Comparison of ENCODE assay signal across 18 mouse cellular contexts in genomic region chr2:160915821-160916610, GRCm38 (mm10). TPM values are rescaled to one million over a fixed set of nuclear protein-coding genes. Genes with fewer than 3 reads are reported as not detected.
A peak's percentile ranks its signal among the peaks of the same experiment; 100 is the strongest.
DNase-seq lines count a peak whose midpoint lies in the region; ATAC-seq and TF ChIP-seq lines count a peak whose summit lies in the region.
"Had no signal": no experiment of that assay in that cellular context is flagged by ENCODE, and none has a peak within 500 bp of the region (broad histone marks: within the 10 kb centered on the region; RNA-seq: fewer than 3 reads in every experiment).

No protein-coding gene starts in this region.

- intact Hi-C loops in left cerebral cortex, postnatal 4 days (cut with DNase I) = no loop called here

- H3K36me3 ChIP-seq in heart, embryonic 16.5 days (ENCODE audit: control insufficient read depth, insufficient read depth) = no peaks in the 10 kb centered on the region
- H3K36me3 ChIP-seq in heart, embryonic 12.5 days = no peaks in the 10 kb centered on the region
- no peaks in the 10 kb centered on the region for H3K36me3 ChIP-seq in limb, embryonic 13.5 days
- H3K36me3 ChIP-seq in kidney, adult 2 months (ENCODE audit: control insufficient read depth, insufficient read depth, low read length) = no peaks in the 10 kb centered on the region
- H3K36me3 ChIP-seq: G1E; heart, embryonic 13.5 days; hindbrain, embryonic 13.5 days; liver, embryonic 15.5 days; neural tube, embryonic 15.5 days had no signal

- 50% methylated on average over 13 of the region's 13 CpGs for WGBS in heart, embryonic 16.5 days
- 64% methylated on average over 13 of the region's 13 CpGs for whole genome bisulfite sequencing in heart, embryonic 12.5 days
- WGBS in limb, embryonic 13.5 days = 73% methylated on average over 13 of the region's 13 CpGs
- WGBS in kidney, adult 2 months = 69% methylated on average over 13 of the region's 13 CpGs

- H3K4me2 ChIP-seq in heart, embryonic 16.5 days (ENCODE audit: low read depth, low read length) = peak overlapping the region; percentile 25; the same call in 1 of the 2 replicates
- H3K4me2 ChIP-seq in heart, embryonic 12.5 days = no peak overlapping the region
- H3K4me2 ChIP-seq in limb, embryonic 13.5 days (replicated peaks) = no peak overlapping the region
- H3K4me2 ChIP-seq: heart, embryonic 13.5 days; hindbrain, embryonic 13.5 days; liver, embryonic 15.5 days; neural tube, embryonic 15.5 days had no signal

- H3K9me3 ChIP-seq in heart, embryonic 16.5 days (replicated peaks; ENCODE audit: control insufficient read depth, low read length) = no peaks in the 10 kb centered on the region
- H3K9me3 ChIP-seq in heart, embryonic 12.5 days (replicated peaks) = no peaks in the 10 kb centered on the region
- no peaks in the 10 kb centered on the region for H3K9me3 ChIP-seq in limb, embryonic 13.5 days
- H3K9me3 ChIP-seq: heart, embryonic 13.5 days; hindbrain, embryonic 13.5 days; liver, embryonic 15.5 days; neural tube, embryonic 15.5 days had no signal

- no peak for ATAC-seq in heart, embryonic 16.5 days (replicated peaks; ENCODE audit: extremely low read depth, insufficient read depth, low FRiP score)
- no peak for ATAC-seq in heart, embryonic 12.5 days (ENCODE audit: insufficient number of reproducible peaks, low FRiP score)
- no peak for ATAC-seq in limb, embryonic 13.5 days (ENCODE audit: low FRiP score, low read depth)

- H3K27me3 ChIP-seq in heart, embryonic 16.5 days (ENCODE audit: control insufficient read depth, insufficient read depth, low read length) = peaks cover 31% of the 10 kb centered on the region
- H3K27me3 ChIP-seq in heart, embryonic 12.5 days (replicated peaks) = peaks cover 53% of the 10 kb centered on the region
- peaks cover 25% of the 10 kb centered on the region for H3K27me3 ChIP-seq in limb, embryonic 13.5 days
- peaks cover 3% of the 10 kb centered on the region for H3K27me3 ChIP-seq in kidney, adult 2 months (replicated peaks; ENCODE audit: control insufficient read depth, insufficient read depth, low read length)

- no peak overlapping the region for H3K27ac ChIP-seq in heart, embryonic 16.5 days (ENCODE audit: low read length)
- H3K27ac ChIP-seq in heart, embryonic 12.5 days (ENCODE audit: poor library complexity, severe bottlenecking) = no peak overlapping the region
- H3K27ac ChIP-seq in limb, embryonic 13.5 days = no peak overlapping the region; the same call in 1 of the 2 replicates
- H3K27ac ChIP-seq in kidney, adult 2 months (ENCODE audit: insufficient read depth, low read depth, low read length) = no peak overlapping the region
- H3K27ac ChIP-seq: heart, embryonic 13.5 days; hindbrain, embryonic 13.5 days; layer of hippocampus, adult 2 months; liver, embryonic 15.5 days; macrophage; neural tube, embryonic 15.5 days had no signal

- no peak overlapping the region for H3K9ac ChIP-seq in heart, embryonic 16.5 days (ENCODE audit: low read length)
- H3K9ac ChIP-seq in heart, embryonic 12.5 days = no peak overlapping the region
- 0 out of 2 replicates have a peak overlapping the region, but pooled peaks have one; percentile 13 for H3K9ac ChIP-seq in limb, embryonic 13.5 days
- H3K9ac ChIP-seq: heart, embryonic 13.5 days; hindbrain, embryonic 13.5 days; liver, embryonic 15.5 days; neural tube, embryonic 15.5 days had no signal

- DNase-seq in cerebellum, adult 11-12 months = peak; percentile 78
- peak; percentile 58 to 60 for DNase-seq in cerebellum, postnatal 36 days
- DNase-seq in kidney, adult 2 months = no peak
- no peak for DNase-seq in left cerebral cortex, postnatal 4 days
- DNase-seq in Muller cell, postnatal 12 days (ENCODE audit: inconsistent ontology term) = no peak
- DNase-seq: adrenal gland, postnatal 36 days; gastrocnemius, postnatal 25 days; retina, postnatal 1 day had no signal

- peaks cover 9% of the 10 kb centered on the region; the same call in 1 of the 2 replicates for H3K4me1 ChIP-seq in heart, embryonic 16.5 days (ENCODE audit: control insufficient read depth, insufficient read depth, low read length)
- peaks cover 36% of the 10 kb centered on the region for H3K4me1 ChIP-seq in heart, embryonic 12.5 days (replicated peaks)
- H3K4me1 ChIP-seq in limb, embryonic 13.5 days = peaks cover 48% of the 10 kb centered on the region
- H3K4me1 ChIP-seq in kidney, adult 2 months (ENCODE audit: control insufficient read depth, insufficient read depth, low read length) = no peaks in the 10 kb centered on the region
- H3K4me1 ChIP-seq: liver, embryonic 15.5 days had no signal

- no peak for TF ChIP-seq POLR2A in kidney, adult 2 months (IDR thresholded peaks at IDR 0.05; ENCODE audit: low read depth, low read length)

- TF ChIP-seq CTCF in kidney, adult 2 months (conservative IDR thresholded peaks at IDR 0.05; ENCODE audit: insufficient read depth, insufficient read length, low read depth, low read length) = no peak

- H3K4me3 ChIP-seq in heart, embryonic 16.5 days (ENCODE audit: low read length) = no peak overlapping the region
- H3K4me3 ChIP-seq in heart, embryonic 12.5 days = no peak overlapping the region
- no peak overlapping the region for H3K4me3 ChIP-seq in limb, embryonic 13.5 days
- no peak overlapping the region for H3K4me3 ChIP-seq in kidney, adult 2 months (ENCODE audit: insufficient read depth, low read depth, low read length)
- H3K4me3 ChIP-seq: heart, embryonic 13.5 days; hindbrain, embryonic 13.5 days; layer of hippocampus, adult 2 months; liver, embryonic 15.5 days; neural tube, embryonic 15.5 days had no signal

RNA-seq across cellular contexts. Expression of gene Emilin3, which starts 3.9 kb away (rescaled TPM):
- polyA plus RNA-seq in heart, embryonic 16.5 days (2015; fragmentation: Nextera tagmentation; extraction: Ambion mirVana) = 1.5 and 1.7 TPM in 2 replicates
- 2.8 and 3.1 TPM in 2 replicates for polyA plus RNA-seq in heart, embryonic 12.5 days (2016; fragmentation: Nextera tagmentation; extraction: Ambion mirVana)
- polyA plus RNA-seq in limb, embryonic 13.5 days (2015; fragmentation: Nextera tagmentation; extraction: Ambion mirVana) = 28.3 and 30.2 TPM in 2 replicates
- polyA plus RNA-seq in kidney, adult 2 months (2012; rRNA removed) = not detected in 2 replicates
- total RNA-seq in left cerebral cortex, postnatal 4 days (2021) = under 1 TPM; 0.20 to 0.26 TPM
- total RNA-seq: adrenal gland, postnatal 36 days had no signal
- polyA plus RNA-seq: G1E, macrophage had no signal

RNA-seq across cellular contexts. Expression of gene Lpin3, which starts 35.5 kb away (rescaled TPM):
- 0.94 and 1.1 TPM in 2 replicates for polyA plus RNA-seq in heart, embryonic 16.5 days (2015; fragmentation: Nextera tagmentation; extraction: Ambion mirVana)
- 1.4 and 2.3 TPM in 2 replicates for polyA plus RNA-seq in heart, embryonic 12.5 days (2016; fragmentation: Nextera tagmentation; extraction: Ambion mirVana)
- 2.4 and 2.9 TPM in 2 replicates for polyA plus RNA-seq in limb, embryonic 13.5 days (2015; fragmentation: Nextera tagmentation; extraction: Ambion mirVana)
- polyA plus RNA-seq in kidney, adult 2 months (2012; rRNA removed) = 8.4 and 10.1 TPM in 2 replicates
- under 1 TPM; 0.16 to 0.36 TPM for total RNA-seq in left cerebral cortex, postnatal 4 days (2021)
- polyA plus RNA-seq: macrophage had no signal

RNA-seq across cellular contexts. Expression of gene Zhx3, which starts 43.2 kb away (rescaled TPM):
- polyA plus RNA-seq in heart, embryonic 16.5 days (2015; fragmentation: Nextera tagmentation; extraction: Ambion mirVana) = 6.8 and 7.5 TPM in 2 replicates
- 8.9 and 9.8 TPM in 2 replicates for polyA plus RNA-seq in heart, embryonic 12.5 days (2016; fragmentation: Nextera tagmentation; extraction: Ambion mirVana)
- 12.6 and 12.9 TPM in 2 replicates for polyA plus RNA-seq in limb, embryonic 13.5 days (2015; fragmentation: Nextera tagmentation; extraction: Ambion mirVana)
- 16.9 and 18.7 TPM in 2 replicates for polyA plus RNA-seq in kidney, adult 2 months (2012; rRNA removed)
- total RNA-seq in left cerebral cortex, postnatal 4 days (2021) = 10 to 100 TPM; 68.2 to 68.4 TPM

Comparison
In these comparisons a context has a peak if more than half of its experiments do, and no peak if none do; other contexts are left out.
1. DNase-seq: peak in cerebellum, adult 11-12 months (single experiment) and cerebellum, postnatal 36 days (2 of 2); none in kidney, adult 2 months (single experiment), left cerebral cortex, postnatal 4 days (single experiment) and Muller cell, postnatal 12 days (single experiment).